Mouse (Mus musculus) heart, adult 8-10 months (tissue): ENCODE results near the gene Rabepk. TPM values are rescaled to one million over a fixed set of nuclear protein-coding genes. Genes with fewer than 3 reads are reported as not detected.
"Not testable (repeated sequence)": the region's sequence is repeated elsewhere in the genome, so short reads cannot be mapped to it uniquely, and the experiment has no call there.

Source experiments
- DNase-seq: peaks from one replicate; pipeline ENCODE4 v3.0.0; 2022; ENCODE audit warnings: low spot score
- total RNA-seq, 4 experiments: library from RNA; stranded (reverse); gene quantifications; 2 replicates each; pipeline ENCODE4 v1.2.4; 2022

The Rabepk gene
- total RNA-seq = 10 to 100 TPM; 10.2 to 14.5 (median 11.3) TPM

DNA sequence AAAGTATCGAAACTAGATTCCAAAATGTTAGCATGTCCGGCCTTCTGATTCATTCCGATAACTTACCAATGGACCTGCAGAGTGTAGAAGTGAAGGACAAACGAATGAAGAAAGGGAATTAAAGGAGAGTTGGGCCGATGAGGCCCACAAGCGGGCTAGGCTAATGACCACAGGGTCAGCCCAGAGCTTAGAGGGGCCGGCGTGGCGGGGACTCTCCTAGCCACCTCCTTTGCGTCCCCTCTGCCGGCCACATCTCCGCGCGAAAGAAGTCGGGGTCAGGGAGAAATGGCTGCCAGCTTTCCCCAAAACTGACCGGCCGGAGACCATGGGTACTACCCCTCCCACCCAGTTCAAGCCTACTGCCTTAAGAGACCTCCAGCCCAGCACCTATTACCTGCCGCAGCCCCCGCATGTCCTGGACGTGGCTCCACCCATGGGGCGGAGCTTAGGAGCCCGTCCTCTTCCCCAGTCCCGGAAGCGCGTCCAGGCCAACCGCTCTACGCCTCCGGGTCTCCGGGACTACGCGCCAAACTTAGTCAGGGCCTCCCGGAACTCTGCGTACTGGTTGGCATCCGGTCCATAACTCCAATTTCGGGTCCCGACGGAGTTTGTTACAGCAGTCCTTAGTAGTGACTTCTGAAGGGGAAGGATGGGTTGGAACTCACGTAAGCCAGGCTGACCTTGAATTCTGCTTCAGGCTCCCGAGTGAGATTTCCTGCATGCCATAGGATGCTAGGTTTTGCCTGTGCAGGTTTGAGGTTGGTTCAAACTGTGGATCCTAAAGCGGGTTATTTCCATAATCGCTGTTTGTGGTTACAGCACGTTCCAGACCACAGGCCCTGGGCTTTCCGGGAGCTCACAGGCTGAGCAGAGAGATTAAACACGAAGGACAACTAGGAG lies at the start of gene Rabepk:
Rabepk (minus strand) TSS at position 556 of the 900 bp plus-strand sequence.
- peak; percentile 89 for DNase-seq

DNA sequence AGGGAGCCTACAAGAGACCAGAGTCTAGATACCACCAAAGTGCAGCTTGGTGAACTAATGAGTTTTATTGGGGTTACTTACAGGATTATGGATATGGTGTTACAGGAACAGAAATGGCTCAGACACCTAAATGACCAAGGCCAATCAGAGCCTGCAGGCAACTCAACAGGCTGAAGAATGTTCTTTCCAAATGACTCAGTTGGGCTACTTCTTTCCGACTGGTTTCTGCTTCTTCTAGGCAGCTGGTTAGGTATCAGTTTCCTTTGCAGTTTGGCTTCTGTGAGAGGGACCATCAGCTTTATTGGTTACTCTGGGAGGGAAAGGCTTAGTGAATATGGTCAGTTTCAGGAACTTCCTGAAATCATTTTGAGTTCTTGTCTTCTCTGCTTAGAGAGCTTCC lies 48.0 kb upstream of the Rabepk start:
- DNase-seq = no peak

DNA sequence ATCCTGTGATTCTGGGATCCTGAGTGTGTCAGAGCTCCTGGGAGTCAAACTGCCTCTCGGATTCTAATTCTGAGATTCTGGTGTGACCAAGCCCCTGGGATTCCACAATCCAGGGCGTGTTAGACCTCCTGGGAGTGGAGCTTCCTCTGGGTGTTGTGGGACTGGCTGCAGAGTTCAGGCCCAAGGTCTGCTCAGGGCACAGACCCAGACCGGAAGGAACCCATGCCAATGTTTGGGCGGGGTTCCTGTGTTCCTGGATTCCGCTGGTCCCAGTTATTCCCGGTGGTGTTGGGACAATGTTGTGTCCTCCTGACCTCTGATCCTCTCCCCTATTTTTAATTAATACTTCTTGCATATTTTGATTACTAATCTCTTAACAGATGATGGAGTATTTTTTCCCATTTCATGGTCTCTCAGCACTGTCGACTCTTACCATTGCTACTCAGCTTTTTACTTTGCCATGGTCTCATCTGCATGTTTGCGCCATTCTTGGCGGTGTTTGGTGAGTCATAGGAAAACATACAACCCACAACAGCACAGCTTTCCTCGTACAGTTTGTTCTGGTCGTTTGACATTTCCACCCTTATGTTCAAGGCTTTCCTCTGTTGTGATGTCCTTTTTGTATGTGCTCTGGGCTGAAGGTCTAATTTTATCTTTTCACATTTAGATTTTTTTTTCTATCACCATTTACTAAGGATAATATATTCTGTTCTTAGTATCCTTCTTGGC lies 43.7 kb upstream of the Rabepk start:
- DNase-seq = peak; percentile 80

DNA sequence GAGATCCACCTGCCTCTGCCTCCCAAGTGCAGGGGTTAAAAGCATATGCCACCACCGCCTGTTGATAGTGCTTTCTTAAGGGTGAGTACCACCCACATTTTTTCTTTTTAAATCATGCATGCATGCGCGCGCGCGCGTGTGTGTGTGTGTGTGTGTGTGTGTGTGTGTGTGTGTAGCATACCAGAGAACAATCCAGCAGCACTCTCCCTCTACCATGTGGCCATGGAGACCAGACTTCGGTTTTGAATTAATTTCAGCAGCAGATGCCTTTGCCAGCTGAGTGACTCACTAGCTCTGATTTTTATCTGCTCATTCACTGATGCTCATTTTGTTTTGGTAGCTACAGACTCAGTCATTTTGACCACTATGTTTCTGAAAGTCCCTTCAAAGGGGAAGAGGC lies 42.0 kb upstream of the Rabepk start:
- DNase-seq = no peak

DNA sequence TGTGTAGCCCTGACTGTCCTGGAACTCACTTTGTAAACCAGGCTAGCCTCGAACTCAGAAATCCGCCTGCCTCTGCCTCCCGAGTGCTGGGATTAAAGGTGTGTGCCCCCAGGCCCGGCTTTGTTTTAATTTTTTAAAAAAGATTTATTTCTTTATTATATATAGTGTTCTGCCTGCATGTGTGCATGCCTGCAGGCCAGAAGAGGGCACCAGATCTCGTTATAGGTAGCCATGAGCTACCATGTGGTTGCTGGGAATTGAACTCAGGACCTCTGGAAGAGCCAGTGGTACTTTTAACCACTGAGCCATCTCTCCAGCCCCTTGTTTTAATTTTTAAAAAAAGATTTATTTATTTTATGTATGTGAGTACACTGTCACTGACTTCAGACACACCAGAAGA lies 40.4 kb upstream of the Rabepk start:
- DNase-seq = not testable (repeated sequence)

DNA sequence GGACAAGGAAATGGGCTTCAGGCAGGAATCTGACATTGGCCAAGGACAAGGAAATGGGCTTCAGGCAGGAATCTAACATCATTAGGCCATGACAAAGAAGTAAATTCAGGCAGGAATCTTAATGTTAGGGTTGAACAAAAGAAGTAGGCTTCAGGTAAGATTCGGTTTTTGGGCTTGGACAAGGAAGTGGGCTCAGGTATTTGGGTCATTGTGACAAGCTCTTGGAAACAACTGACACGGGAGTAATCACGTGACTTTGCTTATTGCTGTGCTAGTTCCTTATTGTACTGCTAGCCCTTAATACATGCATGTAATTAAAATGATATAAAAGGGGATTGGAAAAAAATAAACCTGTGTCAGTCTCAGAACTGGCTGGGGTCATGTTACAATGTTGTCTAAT lies 36.0 kb upstream of the Rabepk start:
- DNase-seq = no peak

DNA sequence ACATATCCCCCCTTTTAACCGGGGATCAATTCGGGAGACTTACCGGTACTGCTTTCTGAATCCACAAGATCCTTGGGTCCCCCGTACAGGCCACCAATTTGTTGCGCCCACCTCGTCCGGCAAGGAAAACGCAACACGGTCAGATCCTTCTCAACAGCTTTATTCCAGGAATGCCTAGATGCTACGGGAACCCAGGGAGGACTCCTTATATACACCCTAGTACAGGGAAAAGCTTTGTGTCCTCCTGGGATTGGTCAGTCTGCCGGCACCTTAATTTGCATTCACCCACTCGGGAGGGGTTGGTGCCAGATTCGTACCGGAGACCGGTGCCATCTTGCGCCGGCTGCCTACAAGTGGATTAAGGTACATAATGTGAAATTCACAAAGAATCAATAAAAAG lies 33.9 kb upstream of the Rabepk start:
- DNase-seq = no peak

DNA sequence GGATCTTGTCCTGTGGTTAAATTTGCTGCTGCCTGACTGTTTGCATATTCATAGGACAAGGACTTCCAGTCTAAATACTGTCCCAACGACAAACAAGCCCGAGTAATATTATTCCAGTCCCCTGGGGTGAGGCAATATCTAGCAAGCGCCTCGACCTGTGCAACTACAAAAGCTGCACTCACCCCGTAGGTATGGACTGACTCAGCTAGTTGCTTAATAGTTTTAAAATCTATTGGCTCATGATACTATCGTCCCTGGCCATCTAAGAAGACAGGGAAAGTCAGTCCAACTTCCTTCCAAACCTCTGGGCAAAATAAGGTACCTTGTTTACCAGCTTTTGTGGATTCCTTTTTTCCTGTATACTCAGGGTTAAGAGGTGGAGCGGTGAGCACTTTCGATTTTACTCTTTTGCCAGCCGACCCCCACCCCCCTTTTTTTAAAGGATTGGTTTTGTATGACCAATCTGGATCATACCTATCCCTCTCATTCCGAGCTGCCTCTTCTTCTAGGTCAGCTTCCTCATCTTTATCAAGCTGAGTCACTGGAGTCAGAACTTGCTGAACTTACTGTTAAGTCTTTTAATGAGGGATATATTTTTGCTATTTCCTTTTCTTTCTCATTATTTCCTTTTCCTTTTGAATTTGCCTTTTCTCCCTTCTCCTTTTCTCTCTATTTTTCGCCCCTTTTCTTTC lies 33.2 kb upstream of the Rabepk start, which contains the start of gene Gm34653:
Gm34653 (plus strand) TSS at position 242 of the 692 bp plus-strand sequence.
- DNase-seq = not testable (repeated sequence)

DNA sequence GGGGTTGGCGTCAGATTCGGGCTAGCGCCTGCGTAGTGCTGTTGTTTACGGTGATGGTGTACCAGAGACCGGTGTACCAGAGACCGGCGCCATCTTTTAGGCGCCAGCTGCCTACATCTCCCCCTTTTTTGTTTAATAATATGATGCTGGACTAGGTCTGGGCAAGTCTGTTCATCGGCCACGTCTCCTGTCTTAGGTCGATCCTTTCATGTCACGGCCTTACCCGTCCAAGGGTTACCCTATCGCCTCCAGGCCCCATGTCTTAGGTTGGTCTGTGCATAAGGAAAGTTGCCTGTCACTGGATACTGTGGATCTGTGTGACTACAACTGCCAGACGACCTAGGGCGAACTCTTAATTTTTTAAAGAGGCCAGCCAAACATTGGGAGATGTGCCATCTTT lies 30.4 kb upstream of the Rabepk start:
- not testable (repeated sequence) for DNase-seq

DNA sequence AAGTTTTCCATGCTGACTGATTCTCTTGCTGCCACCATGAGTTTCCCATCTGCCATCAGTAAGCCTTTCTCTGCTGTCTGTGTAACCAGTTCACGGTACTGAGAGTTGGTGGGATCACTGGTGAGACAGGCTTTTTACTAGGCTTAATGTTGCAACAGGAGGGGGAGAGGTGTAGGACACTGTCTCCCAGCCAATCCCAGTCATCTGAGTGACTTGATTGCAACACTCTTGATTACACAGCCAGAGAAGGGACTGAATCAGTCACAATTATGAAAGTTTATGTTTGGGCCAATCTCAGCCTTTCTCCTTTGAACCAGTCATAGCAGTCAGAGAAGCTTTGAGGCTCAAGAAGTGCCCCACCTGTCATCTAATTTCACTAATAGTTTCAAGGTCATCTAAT lies 28.3 kb upstream of the Rabepk start:
- DNase-seq = no peak

DNA sequence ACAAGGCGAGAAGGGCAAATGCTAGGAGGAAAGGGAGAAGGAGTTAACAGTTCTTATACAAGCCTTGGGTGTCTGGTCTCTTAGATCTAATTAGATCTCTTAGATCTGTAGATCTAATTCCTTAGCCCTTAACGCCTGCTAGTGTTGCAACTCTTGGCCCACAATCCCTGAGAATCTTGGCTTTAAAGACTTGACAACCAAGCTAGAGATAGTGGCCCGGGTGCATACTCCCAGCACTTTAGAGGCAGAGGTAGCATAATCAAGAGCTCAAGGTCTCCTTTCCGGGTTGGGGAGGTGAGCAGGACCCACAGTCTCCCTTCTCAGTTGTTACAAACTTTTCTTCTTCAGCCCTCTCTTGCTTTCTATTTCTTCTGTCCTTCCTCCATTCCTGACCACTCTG lies 27.9 kb upstream of the Rabepk start:
- DNase-seq = no peak

DNA sequence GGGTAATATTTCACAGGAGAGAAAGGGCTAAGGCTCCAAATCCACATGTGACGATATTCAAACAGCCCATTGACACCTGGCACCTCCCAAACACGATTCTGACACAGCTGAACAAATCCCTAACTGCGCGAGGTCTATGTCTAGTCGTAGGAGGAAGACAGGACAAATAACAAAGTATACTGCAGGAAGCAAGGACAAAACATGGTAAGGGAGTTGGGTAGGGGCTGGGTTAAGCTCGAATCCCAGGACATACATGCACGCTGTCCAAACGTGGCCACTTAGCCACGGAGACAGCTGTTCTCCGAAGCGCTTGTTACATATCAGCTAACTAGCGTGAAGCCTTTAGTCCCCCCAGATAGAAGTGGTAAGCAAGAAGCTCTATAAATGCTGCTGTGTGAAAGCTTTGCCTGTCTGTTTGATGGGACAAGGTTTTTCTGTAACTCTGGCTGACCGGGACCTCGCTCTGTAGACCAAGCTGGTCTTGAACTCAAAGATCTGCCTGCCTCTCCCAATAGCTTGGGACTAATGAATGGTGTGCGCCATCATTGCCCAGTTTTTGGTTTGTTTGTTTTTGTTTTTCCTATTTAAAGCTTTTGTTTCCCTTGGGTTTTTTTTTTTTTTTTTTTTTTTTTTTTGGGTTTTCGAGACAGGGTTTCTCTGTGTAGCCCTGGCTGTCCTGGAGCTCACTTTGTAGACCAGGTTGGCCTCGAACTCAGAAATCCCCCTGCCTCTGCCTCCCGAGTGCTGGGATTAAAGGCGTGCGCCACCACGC lies 26.9 kb upstream of the Rabepk start:
- no peak for DNase-seq

DNA sequence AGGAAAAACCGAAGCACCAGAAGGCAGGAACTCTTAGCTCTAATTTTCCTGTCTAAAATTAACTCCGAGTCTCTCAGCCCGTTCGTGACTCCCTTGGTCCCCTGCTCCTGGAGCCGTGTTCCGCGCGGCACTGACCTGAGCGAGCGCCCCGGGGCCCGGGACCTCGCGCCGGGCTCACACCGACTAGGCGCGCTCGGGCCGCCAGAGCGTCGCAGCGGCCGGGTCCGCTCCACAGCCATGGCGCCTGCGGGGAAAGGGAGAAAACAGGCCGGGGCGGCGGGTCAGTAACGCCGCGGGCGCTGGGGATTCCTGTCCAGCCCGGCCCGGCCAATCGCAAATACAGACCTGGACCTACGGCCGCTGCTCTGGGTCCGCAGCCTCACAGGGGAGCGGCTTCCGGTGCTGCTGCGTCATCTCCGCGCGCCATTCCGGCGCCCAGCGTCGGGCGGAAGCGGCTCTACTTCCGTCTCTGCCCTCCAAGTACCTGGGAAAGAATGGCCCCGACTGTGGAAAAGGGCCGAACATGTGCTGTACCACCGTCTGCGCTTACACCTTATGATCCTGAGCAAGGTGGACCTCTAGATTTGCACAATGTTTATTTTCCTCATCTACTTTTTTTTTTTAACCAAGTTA lies 26.2 kb upstream of the Rabepk start, which contains the start of gene Fbxw2:
Fbxw2 (minus strand) TSS at position 485 of the 633 bp plus-strand sequence.
- DNase-seq = peak; percentile 90

DNA sequence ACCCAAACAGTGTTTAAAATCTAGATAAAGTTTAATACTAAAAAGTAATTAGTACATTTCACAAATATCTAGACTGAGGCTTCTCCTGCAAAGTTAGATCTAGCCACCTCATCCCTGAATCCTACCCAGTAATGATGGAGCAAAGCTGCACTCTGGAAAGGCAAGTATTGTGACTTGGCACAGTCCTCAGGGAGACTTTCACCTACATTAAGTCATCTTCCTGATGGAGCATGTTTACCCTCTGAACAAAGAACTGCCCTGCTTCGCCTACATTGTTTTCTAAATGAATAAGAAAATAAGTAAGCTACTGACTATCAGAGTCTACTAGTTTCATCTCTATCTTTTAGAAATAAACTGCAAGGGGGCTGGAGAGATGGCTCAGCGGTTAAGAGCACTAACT lies 18.8 kb upstream of the Rabepk start:
- no peak for DNase-seq

DNA sequence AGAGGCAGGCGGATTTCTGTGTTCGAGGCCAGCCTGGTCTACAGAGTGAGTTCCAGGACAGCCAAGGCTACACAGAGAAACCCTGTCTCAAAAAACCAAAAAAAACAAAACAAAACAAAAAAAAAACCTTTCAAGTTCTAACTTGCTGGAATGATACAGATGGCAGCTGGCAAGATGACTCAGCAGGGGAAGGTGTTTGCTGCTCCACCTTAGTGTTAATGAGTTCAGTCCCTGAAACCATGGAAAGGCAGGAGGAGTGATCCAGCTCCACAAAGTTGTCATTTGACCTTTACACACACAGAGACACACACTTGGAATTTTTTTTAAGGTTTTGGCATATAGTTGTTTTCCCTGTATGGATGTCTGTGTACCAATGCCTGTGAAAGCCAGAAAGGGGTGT lies 16.2 kb upstream of the Rabepk start:
- DNase-seq = not testable (repeated sequence)

DNA sequence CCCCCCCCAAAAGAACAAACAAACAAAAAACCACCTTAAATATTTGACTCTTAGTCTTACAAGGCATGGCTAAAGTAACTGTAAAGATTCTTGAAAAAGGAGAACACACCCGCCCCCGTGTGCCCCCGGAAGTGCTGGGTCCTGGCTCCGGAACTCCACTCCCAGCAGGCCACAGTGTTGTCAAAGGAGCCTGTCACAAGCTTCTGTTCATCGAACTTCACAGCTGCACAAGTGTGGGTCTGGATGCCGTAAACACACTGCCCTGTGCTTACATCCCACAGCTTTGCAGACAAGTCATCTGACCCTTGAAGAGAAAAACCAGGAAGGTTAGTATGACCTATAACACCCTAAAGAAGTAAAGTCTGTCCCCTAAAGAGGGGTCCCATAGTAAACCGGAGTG lies 13.0 kb upstream of the Rabepk start:
- DNase-seq = no peak

DNA sequence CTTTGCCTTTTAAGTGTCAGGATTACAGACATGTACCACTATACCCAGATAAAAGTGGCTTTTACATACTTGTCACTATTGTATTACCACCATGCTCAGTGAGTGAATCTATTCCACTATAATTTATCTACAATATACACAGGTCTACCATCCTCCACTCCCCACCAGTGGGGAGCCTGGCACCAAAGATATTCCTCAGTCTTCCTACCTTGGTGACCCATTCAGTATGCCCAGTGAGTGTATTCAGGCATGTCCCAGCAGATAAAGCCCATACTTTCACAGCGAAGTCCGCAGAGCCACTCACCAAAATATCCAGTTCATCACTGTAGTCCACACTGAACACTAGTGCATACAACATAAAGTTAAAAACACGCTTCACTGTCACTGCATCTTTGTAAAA lies 11.1 kb upstream of the Rabepk start:
- DNase-seq = no peak

DNA sequence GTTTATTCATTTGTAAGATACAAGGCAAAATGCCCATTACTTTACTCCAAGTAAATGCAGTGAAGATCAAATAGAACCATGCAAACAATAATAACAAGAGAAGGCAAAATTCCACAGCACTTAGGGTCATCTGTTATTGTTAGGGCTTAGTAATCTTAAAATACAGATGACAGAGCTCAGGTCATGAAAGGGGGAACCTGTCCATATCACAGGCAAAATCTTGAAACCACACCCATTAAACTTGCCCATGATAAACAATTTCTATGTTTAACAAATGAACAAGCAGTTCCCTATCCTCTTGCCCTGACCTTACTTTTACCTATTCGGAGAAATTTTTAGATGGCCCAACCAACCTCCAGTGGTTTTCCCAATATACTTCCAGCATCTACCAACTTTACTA lies 9.9 kb upstream of the Rabepk start:
- DNase-seq = no peak

DNA sequence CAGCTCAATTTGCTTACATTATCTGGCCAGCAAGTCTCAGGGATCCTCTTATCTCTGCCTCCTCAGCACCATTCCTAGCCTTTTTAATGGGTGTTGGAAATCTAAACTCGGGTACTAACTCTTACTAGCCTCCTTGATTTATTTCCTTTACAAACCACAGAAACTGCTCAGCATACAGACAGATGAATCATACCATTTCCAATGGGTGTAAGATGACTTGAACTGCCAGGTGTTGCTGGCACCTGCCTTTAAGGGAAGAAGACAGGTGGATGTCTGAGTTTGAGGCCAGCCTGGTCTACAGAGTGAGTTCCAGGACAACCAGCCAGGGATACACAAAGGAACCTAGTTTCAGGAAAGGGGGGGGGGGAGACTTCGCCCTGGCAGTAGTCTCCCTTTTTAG lies 8.3 kb upstream of the Rabepk start:
- DNase-seq = no peak

DNA sequence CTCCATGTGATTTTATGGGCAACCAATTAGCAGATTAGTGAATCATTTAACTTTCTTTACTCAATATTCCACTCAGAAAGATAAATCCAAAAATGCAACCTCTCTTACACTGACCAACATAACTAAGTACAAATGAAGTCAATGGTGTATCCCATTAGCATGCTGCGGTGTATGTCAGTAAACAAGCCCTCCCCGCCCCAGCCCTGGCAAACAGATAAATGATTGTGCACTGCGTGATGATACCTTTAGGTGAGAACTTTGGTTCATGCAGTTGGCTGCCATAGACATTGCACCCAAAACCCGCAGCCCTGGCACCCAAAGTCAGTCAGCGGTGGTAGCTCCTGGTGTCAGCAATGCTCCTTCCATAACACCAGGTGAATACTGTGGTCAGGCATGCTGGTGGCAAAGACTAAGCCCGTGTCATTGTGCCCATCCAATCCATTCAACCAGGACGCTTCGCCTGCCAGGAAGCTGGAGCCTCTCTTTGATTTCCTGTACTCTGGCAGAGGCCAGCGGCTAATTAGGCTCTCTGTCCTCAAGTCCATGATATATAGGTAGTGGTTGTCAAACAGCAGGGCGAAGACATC lies 5.7 kb upstream of the Rabepk start:
- no peak for DNase-seq
